Mouse (Mus musculus): ENCODE data around the gene Gm5773. TPM values are rescaled to one million over a fixed set of nuclear protein-coding genes. Genes with fewer than 3 reads are reported as not detected.
"Not testable (repeated sequence)": the region's sequence is repeated elsewhere in the genome, so short reads cannot be mapped to it uniquely, and the experiment has no call there.

The Gm5773 gene
- polyA plus RNA-seq (2015; fragmentation: Nextera tagmentation; extraction: Ambion mirVana) = not detected in 2 replicates

DNA sequence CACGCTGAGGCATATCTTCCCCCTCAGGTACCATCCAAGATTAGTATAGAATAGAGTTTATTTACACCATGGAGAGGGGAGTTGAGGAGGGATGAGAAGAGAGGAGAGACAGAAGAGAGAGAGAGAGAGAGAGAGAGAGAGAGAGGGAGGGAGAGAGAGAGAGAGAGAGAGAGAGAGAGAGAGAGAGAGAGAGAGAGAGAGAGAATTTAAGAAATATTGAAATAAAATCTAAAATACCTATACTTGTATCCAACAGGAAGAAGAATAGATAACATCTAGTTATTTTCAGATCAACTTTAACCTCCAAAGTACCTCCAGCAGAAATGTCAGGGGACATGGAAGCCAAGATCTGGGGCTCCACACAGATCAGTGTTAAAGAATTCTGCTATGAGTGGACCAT, at the start of gene Gm5773:
Gm5773 (plus strand) TSS at position 301 of the 400 bp plus-strand sequence.
- H3K4me3 ChIP-seq; ATAC-seq (ENCODE audit: low FRiP score, low read depth); H3K36me3 ChIP-seq; H3K4me1 ChIP-seq (replicated peaks); H3K4me2 ChIP-seq; H3K9me3 ChIP-seq; H3K9ac ChIP-seq; H3K27ac ChIP-seq (replicated peaks); H3K27me3 ChIP-seq: not testable (repeated sequence)
- 90% methylated on average over 1 of the region's 1 CpGs for WGBS

GRCm38 (mm10) chr3:93745475-93745874, 27.3 kb upstream of the Gm5773 start:
- H3K4me1 ChIP-seq (replicated peaks); H3K9ac ChIP-seq; ATAC-seq (ENCODE audit: low FRiP score, low read depth); H3K4me2 ChIP-seq; H3K4me3 ChIP-seq; H3K9me3 ChIP-seq; H3K27me3 ChIP-seq; H3K27ac ChIP-seq (replicated peaks); H3K36me3 ChIP-seq: not testable (repeated sequence)
- WGBS = 85% methylated on average over 1 of the region's 1 CpGs

DNA sequence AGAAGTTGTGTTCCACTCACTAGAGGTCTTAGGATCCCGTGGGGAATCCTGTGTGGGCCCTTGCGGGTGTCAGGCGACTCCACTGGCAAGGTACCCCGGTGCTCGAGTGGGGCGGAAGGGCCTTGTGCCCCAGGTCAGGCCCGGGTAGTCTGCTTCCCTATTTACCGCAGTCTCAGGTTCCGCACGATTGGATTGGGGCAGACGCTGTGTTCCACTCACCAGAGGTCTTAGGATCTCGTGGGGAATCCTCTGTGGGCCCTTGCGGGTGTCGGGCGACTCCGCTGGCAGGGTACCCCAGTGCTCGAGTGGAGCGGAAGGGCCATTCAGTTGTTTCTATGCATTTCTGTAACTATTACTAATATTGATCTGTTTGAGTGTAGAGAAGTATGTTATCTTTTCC, 18.8 kb upstream of the Gm5773 start:
- H3K4me1 ChIP-seq (replicated peaks); H3K9ac ChIP-seq; H3K27me3 ChIP-seq; ATAC-seq (ENCODE audit: low FRiP score, low read depth); H3K4me3 ChIP-seq; H3K9me3 ChIP-seq; H3K27ac ChIP-seq (replicated peaks); H3K36me3 ChIP-seq; H3K4me2 ChIP-seq: not testable (repeated sequence)
- 92% methylated on average over 18 of the region's 18 CpGs for WGBS

DNA sequence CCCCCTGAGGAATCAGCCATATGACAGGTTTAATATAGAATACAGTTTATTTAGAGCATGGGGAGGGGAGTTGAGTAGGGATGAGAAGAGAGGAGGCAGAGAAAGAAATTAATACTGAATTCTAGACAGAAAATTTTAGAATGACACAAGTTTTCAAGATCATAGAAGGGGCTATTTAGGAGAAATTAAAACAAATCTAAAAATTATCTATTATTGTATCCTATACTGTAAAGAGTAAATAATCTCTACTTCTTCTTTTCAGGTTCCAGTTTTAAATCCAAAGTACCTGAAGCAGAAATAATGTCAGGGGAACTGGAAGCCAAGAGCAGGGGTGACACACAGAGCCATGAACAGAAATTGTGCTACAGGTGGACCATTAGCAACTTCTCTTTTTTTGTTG, 23.3 kb downstream of the Gm5773 start, which contains the start of gene Tdpoz4:
Tdpoz4 (plus strand) TSS at position 301 of the 400 bp plus-strand sequence.
- H3K27ac ChIP-seq (replicated peaks); H3K36me3 ChIP-seq; H3K9me3 ChIP-seq; H3K9ac ChIP-seq; H3K4me2 ChIP-seq; H3K27me3 ChIP-seq; H3K4me3 ChIP-seq; H3K4me1 ChIP-seq (replicated peaks); ATAC-seq (ENCODE audit: low FRiP score, low read depth): not testable (repeated sequence)

DNA sequence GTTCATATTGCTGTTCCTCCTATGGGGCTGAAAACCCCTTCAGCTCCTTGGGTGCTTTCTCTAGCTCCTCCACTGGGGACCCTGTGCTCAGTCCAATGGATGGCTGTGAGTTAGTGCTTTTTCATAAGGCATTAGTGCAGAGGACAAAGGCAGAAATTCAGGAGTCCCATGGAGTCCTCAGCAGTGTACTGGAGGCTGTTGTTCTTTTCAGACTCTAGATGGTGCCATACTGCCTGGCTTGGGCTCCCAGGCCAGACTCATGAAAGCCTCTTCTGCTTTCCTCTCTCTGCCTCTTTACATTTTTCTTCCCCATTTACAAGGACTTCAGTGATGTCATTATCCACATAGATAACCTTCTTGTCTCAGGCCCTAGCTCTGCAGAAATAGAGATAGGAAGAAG, 40.5 kb downstream of the Gm5773 start:
- not testable (repeated sequence) for H3K4me1 ChIP-seq (replicated peaks); H3K9me3 ChIP-seq; H3K4me3 ChIP-seq; H3K27ac ChIP-seq (replicated peaks); H3K4me2 ChIP-seq; H3K27me3 ChIP-seq; H3K36me3 ChIP-seq; H3K9ac ChIP-seq
- 0 out of 2 replicates have a peak, but pooled peaks have one; percentile 45 for ATAC-seq (ENCODE audit: low FRiP score, low read depth)

Other genes starting within 250 kb of the Gm5773 start
- gene S100a10, start 217.9 kb upstream of the Gm5773 start, polyA plus RNA-seq (2015; fragmentation: Nextera tagmentation; extraction: Ambion mirVana) = 168 and 205 TPM in 2 replicates
- gene Tdpoz2, start 120.3 kb upstream of the Gm5773 start, polyA plus RNA-seq (2015; fragmentation: Nextera tagmentation; extraction: Ambion mirVana) = not detected in 2 replicates
- not detected in 2 replicates for gene Tdpoz1, start 96.7 kb upstream of the Gm5773 start, polyA plus RNA-seq (2015; fragmentation: Nextera tagmentation; extraction: Ambion mirVana)
- not detected in 2 replicates for gene Gm37596, start 79.9 kb upstream of the Gm5773 start, polyA plus RNA-seq (2015; fragmentation: Nextera tagmentation; extraction: Ambion mirVana)
- gene Tdpoz4, start 23.4 kb downstream of the Gm5773 start, polyA plus RNA-seq (2015; fragmentation: Nextera tagmentation; extraction: Ambion mirVana) = not detected in 2 replicates
- not detected in 2 replicates for gene Tdpoz3, start 53.0 kb downstream of the Gm5773 start, polyA plus RNA-seq (2015; fragmentation: Nextera tagmentation; extraction: Ambion mirVana)
- not detected in 2 replicates for gene Gm9117, start 170.5 kb downstream of the Gm5773 start, polyA plus RNA-seq (2015; fragmentation: Nextera tagmentation; extraction: Ambion mirVana)
- gene Tdpoz5, start 188.3 kb downstream of the Gm5773 start, polyA plus RNA-seq (2015; fragmentation: Nextera tagmentation; extraction: Ambion mirVana) = not detected in 2 replicates